ENCODE assay signal across 22 mouse cellular contexts in the genomic region with DNA sequence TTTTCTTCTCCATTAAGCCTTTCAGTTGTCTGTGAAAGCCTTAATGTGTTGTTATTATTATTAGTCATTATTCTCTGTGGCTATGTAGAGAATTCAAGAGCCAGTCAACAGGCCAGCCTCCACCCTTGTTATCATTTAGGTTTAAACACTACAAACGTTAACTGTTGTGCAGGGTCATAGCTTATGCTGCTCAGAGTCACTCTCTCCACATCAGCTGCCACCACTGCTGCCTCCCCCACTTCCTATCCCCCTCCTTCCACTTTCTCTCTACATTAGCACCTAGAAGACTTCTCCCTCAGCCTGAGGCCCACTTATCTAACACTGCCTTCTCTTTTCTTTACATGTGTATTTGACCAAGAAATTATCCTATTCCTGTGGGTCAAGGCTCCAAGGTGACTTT. TPM values are rescaled to one million over a fixed set of nuclear protein-coding genes. Genes with fewer than 3 reads are reported as not detected.
DNase-seq lines count a peak whose midpoint lies in the region; ATAC-seq and TF ChIP-seq lines count a peak whose summit lies in the region.
"Had no signal": no experiment of that assay in that cellular context is flagged by ENCODE, and none has a peak within 500 bp of the region (broad histone marks: within the 10 kb centered on the region; RNA-seq: fewer than 3 reads in every experiment).

No protein-coding gene starts in this region.

- 4% methylated on average over 1 of the region's 1 CpGs for WGBS in liver, embryonic 12.5 days (ENCODE audit: insufficient replicate concordance)
- 0% methylated on average over 1 of the region's 1 CpGs for WGBS in liver, embryonic 13.5 days (ENCODE audit: insufficient replicate concordance)

- H3K27me3 ChIP-seq in liver, embryonic 12.5 days (replicated peaks) = no peaks in the 10 kb centered on the region
- no peaks in the 10 kb centered on the region; a peak in 2 of 4 replicates for H3K27me3 ChIP-seq in MEL (ENCODE audit: control insufficient read depth in 1 of 2, insufficient read depth in 2 of 2, low read length in 2 of 2)
- H3K27me3 ChIP-seq in liver, embryonic 13.5 days = no peaks in the 10 kb centered on the region
- H3K27me3 ChIP-seq: embryonic facial prominence, embryonic 12.5 days; forebrain, embryonic 13.5 days; forebrain, embryonic 15.5 days; Patski had no signal

- no peak for TF ChIP-seq CTCF in MEL (IDR thresholded peaks at IDR 0.05 in 2 of 3, conservative IDR thresholded peaks at IDR 0.05 in 1 of 3; ENCODE audit: control insufficient read depth in 1 of 3, insufficient read depth in 1 of 3, low read depth in 2 of 3, low read length in 3 of 3, poor library complexity in 1 of 3, severe bottlenecking in 1 of 3)

- peaks cover 36% of the 10 kb centered on the region for H3K4me1 ChIP-seq in liver, embryonic 12.5 days
- H3K4me1 ChIP-seq in MEL (ENCODE audit: control insufficient read depth in 1 of 2, insufficient read depth in 2 of 2, low read length in 2 of 2) = peaks cover 3 to 7% of the 10 kb centered on the region in 2 experiments; a peak in 2 of 4 replicates
- H3K4me1 ChIP-seq in liver, embryonic 13.5 days (replicated peaks) = peaks cover 25% of the 10 kb centered on the region; the same call in 1 of the 2 replicates
- H3K4me1 ChIP-seq: embryonic facial prominence, embryonic 10.5 days; embryonic facial prominence, embryonic 12.5 days; forebrain, embryonic 13.5 days; forebrain, embryonic 15.5 days had no signal

- no peak for DNase-seq in liver
- peak; percentile 43 for DNase-seq in MEL (ENCODE audit: low read depth, low spot score)
- no peak for DNase-seq in liver, embryonic 13.5 days
- no peak for DNase-seq in spleen, postnatal 4 days (ENCODE audit: low spot score in 2 of 2)
- DNase-seq in right cerebral cortex, postnatal 25 days = no peak
- DNase-seq in heart, postnatal 10 days = no peak
- DNase-seq: adrenal gland, adult 8-10 months; adrenal gland, postnatal 14 days; adrenal gland, postnatal 36 days; cerebellum, adult 11-12 months; cerebellum, adult 2 months; cerebellum, adult 9-10 months; cerebellum, postnatal 10 days; cerebellum, postnatal 25 days had no signal

- TF ChIP-seq RAD21 in MEL (IDR thresholded peaks at IDR 0.05; ENCODE audit: low read depth, low read length) = no peak

- peak overlapping the region; percentile 17; the same call in 1 of the 2 replicates for H3K27ac ChIP-seq in liver, embryonic 12.5 days
- H3K27ac ChIP-seq in MEL (ENCODE audit: control insufficient read depth, low read depth, low read length) = no peak overlapping the region
- no peak overlapping the region for H3K27ac ChIP-seq in liver, embryonic 13.5 days
- H3K27ac ChIP-seq: embryonic facial prominence, embryonic 10.5 days; embryonic facial prominence, embryonic 12.5 days; forebrain, embryonic 13.5 days; forebrain, embryonic 15.5 days had no signal

- peak; percentile 50 for ATAC-seq in liver, embryonic 12.5 days
- ATAC-seq in liver, embryonic 13.5 days (ENCODE audit: low read depth) = peak; percentile 65
- ATAC-seq in megakaryocyte progenitor cell, adult 5-6 weeks (replicated peaks; ENCODE audit: poor library complexity) = peak; percentile 62
- ATAC-seq: activated CD4-positive, CD25-positive, alpha-beta regulatory T cell, adult 4 months; forebrain, embryonic 13.5 days; forebrain, embryonic 15.5 days; Patski had no signal

- H3K4me2 ChIP-seq in liver, embryonic 12.5 days = no peak overlapping the region
- no peak overlapping the region for H3K4me2 ChIP-seq in liver, embryonic 13.5 days
- H3K4me2 ChIP-seq: embryonic facial prominence, embryonic 12.5 days; forebrain, embryonic 13.5 days; forebrain, embryonic 15.5 days had no signal

- no peak overlapping the region for H3K4me3 ChIP-seq in liver, embryonic 12.5 days
- H3K4me3 ChIP-seq in MEL (ENCODE audit: control insufficient read depth in 1 of 2, insufficient read depth in 1 of 2, low read depth in 2 of 2, low read length in 2 of 2) = no peak overlapping the region
- H3K4me3 ChIP-seq in liver, embryonic 13.5 days (replicated peaks) = no peak overlapping the region
- H3K4me3 ChIP-seq: embryonic facial prominence, embryonic 10.5 days; embryonic facial prominence, embryonic 12.5 days; forebrain, embryonic 13.5 days; forebrain, embryonic 15.5 days had no signal

- H3K9me3 ChIP-seq in liver, embryonic 12.5 days (replicated peaks) = no peaks in the 10 kb centered on the region
- H3K9me3 ChIP-seq in MEL (replicated peaks; ENCODE audit: insufficient read depth, low read length) = no peaks in the 10 kb centered on the region
- H3K9me3 ChIP-seq in liver, embryonic 13.5 days (replicated peaks) = no peaks in the 10 kb centered on the region
- H3K9me3 ChIP-seq: embryonic facial prominence, embryonic 10.5 days; embryonic facial prominence, embryonic 12.5 days; forebrain, embryonic 13.5 days; forebrain, embryonic 15.5 days had no signal

- no peak overlapping the region for H3K9ac ChIP-seq in liver, embryonic 12.5 days
- no peak overlapping the region for H3K9ac ChIP-seq in MEL (ENCODE audit: control insufficient read depth, low read depth, low read length, poor library complexity, severe bottlenecking)
- no peak overlapping the region for H3K9ac ChIP-seq in liver, embryonic 13.5 days
- H3K9ac ChIP-seq: embryonic facial prominence, embryonic 12.5 days; forebrain, embryonic 13.5 days; forebrain, embryonic 15.5 days had no signal

- peaks cover 33% of the 10 kb centered on the region for H3K36me3 ChIP-seq in liver, embryonic 12.5 days
- H3K36me3 ChIP-seq in MEL (ENCODE audit: control insufficient read depth in 1 of 2, insufficient read depth in 2 of 2, low read length in 2 of 2) = no peaks in the 10 kb centered on the region; a peak in 1 of 4 replicates
- peaks cover 10% of the 10 kb centered on the region; the same call in 1 of the 2 replicates for H3K36me3 ChIP-seq in liver, embryonic 13.5 days
- H3K36me3 ChIP-seq: embryonic facial prominence, embryonic 12.5 days; forebrain, embryonic 15.5 days had no signal

- no peaks in the 10 kb centered on the region for H3K79me2 ChIP-seq in MEL (ENCODE audit: control insufficient read depth, insufficient read depth, low read length, poor library complexity)

- intact Hi-C loops in heart, postnatal 10 days (cut with DNase I) = no loop called here

- no peak for TF ChIP-seq POLR2A in MEL (IDR thresholded peaks at IDR 0.05; ENCODE audit: control insufficient read depth in 1 of 2, insufficient read depth in 1 of 2, low read depth in 1 of 2, low read length in 2 of 2, poor library complexity in 1 of 2)

- peak in 1 of 2 experiments; percentile 31; a peak in 1 of 4 replicates for TF ChIP-seq EP300 in MEL (IDR thresholded peaks at IDR 0.05; ENCODE audit: low read depth in 1 of 2, low read length in 2 of 2)

TF ChIP-seq in MEL, 35 proteins besides CTCF, POLR2A, EP300 and RAD21:
- TF ChIP-seq POLR2AphosphoS2 (IDR thresholded peaks at IDR 0.05; ENCODE audit: low read length) = no peak
- no peak for TF ChIP-seq JUND (IDR thresholded peaks at IDR 0.05; ENCODE audit: low read depth, low read length)
- no peak for TF ChIP-seq MEF2A (IDR thresholded peaks at IDR 0.05; ENCODE audit: extremely low read depth, insufficient replicate concordance, low read depth, low read length, poor library complexity, severe bottlenecking)
- TF ChIP-seq CHD2 (IDR thresholded peaks at IDR 0.05; ENCODE audit: low read length) = no peak
- no peak for TF ChIP-seq GATA1 (IDR thresholded peaks at IDR 0.05; ENCODE audit: low read depth, low read length)

RNA-seq across cellular contexts. Expression of gene Lime1, which starts 21.6 kb away (rescaled TPM):
- 10.3 and 12.1 TPM in 2 replicates for polyA plus RNA-seq in liver, embryonic 12.5 days (2016; fragmentation: Nextera tagmentation; extraction: Ambion mirVana)
- 13.4 and 18.7 TPM in 2 replicates for total RNA-seq in MEL (2012; rRNA removed)
- polyA plus RNA-seq in MEL (2012; ENCODE audit: insufficient read depth in 1 of 2, insufficient read length in 2 of 2, low read depth in 1 of 2, low replicate concordance in 2 of 2, missing spikeins in 1 of 2) = 10 to 100 TPM in 1 of 2 experiments, not detected in 1; 27.4 TPM
- polyA plus RNA-seq in liver, embryonic 13.5 days (2015; fragmentation: Nextera tagmentation; extraction: Ambion mirVana) = 5.1 and 6.0 TPM in 2 replicates
- total RNA-seq in megakaryocyte progenitor cell, adult 5-6 weeks (2015) = 25.4 and 26.5 TPM in 2 replicates
- 12.7 and 18.1 TPM in 2 replicates for total RNA-seq in megakaryocyte progenitor cell, adult 5-6 weeks (2017)
- 1 to 10 TPM; 9.3 to 9.9 TPM for total RNA-seq in heart, postnatal 10 days (2021)

RNA-seq across cellular contexts. Expression of gene Arfrp1, which starts 36.3 kb away (rescaled TPM):
- 34.4 and 36.7 TPM in 2 replicates for polyA plus RNA-seq in liver, embryonic 12.5 days (2016; fragmentation: Nextera tagmentation; extraction: Ambion mirVana)
- total RNA-seq in MEL (2012; rRNA removed) = 34.4 and 36.8 TPM in 2 replicates
- 10 to 100 TPM in 1 of 2 experiments, not detected in 1; 68.8 TPM for polyA plus RNA-seq in MEL (2012; ENCODE audit: insufficient read depth in 1 of 2, insufficient read length in 2 of 2, low read depth in 1 of 2, low replicate concordance in 2 of 2, missing spikeins in 1 of 2)
- 26.6 and 27.8 TPM in 2 replicates for polyA plus RNA-seq in liver, embryonic 13.5 days (2015; fragmentation: Nextera tagmentation; extraction: Ambion mirVana)
- total RNA-seq in megakaryocyte progenitor cell, adult 5-6 weeks (2015) = 26.8 and 28.6 TPM in 2 replicates
- total RNA-seq in megakaryocyte progenitor cell, adult 5-6 weeks (2017) = 62.1 and 70.2 TPM in 2 replicates
- total RNA-seq in heart, postnatal 10 days (2021) = 10 to 100 TPM; 38.3 to 40.4 TPM

RNA-seq across cellular contexts. Expression of gene Zgpat, which starts 36.8 kb away (rescaled TPM):
- polyA plus RNA-seq in liver, embryonic 12.5 days (2016; fragmentation: Nextera tagmentation; extraction: Ambion mirVana) = 22.6 and 23.9 TPM in 2 replicates
- total RNA-seq in MEL (2012; rRNA removed) = 22.5 and 30.7 TPM in 2 replicates
- 10 to 100 TPM in 1 of 2 experiments, not detected in 1; 28.0 TPM for polyA plus RNA-seq in MEL (2012; ENCODE audit: insufficient read depth in 1 of 2, insufficient read length in 2 of 2, low read depth in 1 of 2, low replicate concordance in 2 of 2, missing spikeins in 1 of 2)
- 12.3 and 13.8 TPM in 2 replicates for polyA plus RNA-seq in liver, embryonic 13.5 days (2015; fragmentation: Nextera tagmentation; extraction: Ambion mirVana)
- total RNA-seq in megakaryocyte progenitor cell, adult 5-6 weeks (2015) = 7.0 and 8.2 TPM in 2 replicates
- total RNA-seq in megakaryocyte progenitor cell, adult 5-6 weeks (2017) = 38.2 and 48.2 TPM in 2 replicates
- 10 to 100 TPM; 19.6 to 19.7 TPM for total RNA-seq in heart, postnatal 10 days (2021)

RNA-seq across cellular contexts. Expression of gene Zbtb46, which starts 57.7 kb away (rescaled TPM):
- 15.5 and 16.9 TPM in 2 replicates for polyA plus RNA-seq in liver, embryonic 12.5 days (2016; fragmentation: Nextera tagmentation; extraction: Ambion mirVana)
- total RNA-seq in MEL (2012; rRNA removed) = 0.10 and 0.23 TPM in 2 replicates
- polyA plus RNA-seq in MEL (2012; ENCODE audit: insufficient read depth in 1 of 2, insufficient read length in 2 of 2, low read depth in 1 of 2, low replicate concordance in 2 of 2, missing spikeins in 1 of 2) = under 1 TPM in 1 of 2 experiments, not detected in 1; 0.64 TPM
- 10.2 and 10.7 TPM in 2 replicates for polyA plus RNA-seq in liver, embryonic 13.5 days (2015; fragmentation: Nextera tagmentation; extraction: Ambion mirVana)
- total RNA-seq in megakaryocyte progenitor cell, adult 5-6 weeks (2015) = 1.2 and 1.8 TPM in 2 replicates
- 1.9 and 5.4 TPM in 2 replicates for total RNA-seq in megakaryocyte progenitor cell, adult 5-6 weeks (2017)
- 10 to 100 TPM; 14.8 to 15.9 TPM for total RNA-seq in heart, postnatal 10 days (2021)
